Mouse (Mus musculus) urinary bladder, adult 2 months (tissue): ENCODE measurements around the gene Rab25. TPM values are rescaled to one million over a fixed set of nuclear protein-coding genes. Genes with fewer than 3 reads are reported as not detected.

Experiments
- DNase-seq: peaks from one replicate; pipeline ENCODE4 v3.0.0; 2022; ENCODE audit warnings: low spot score
- polyA plus RNA-seq: library from polyadenylated mRNA; depleted of rRNA; stranded (reverse); fragments of >200 nt; gene quantifications from 2 replicates; pipeline ENCODE4 v1.2.3, GENCODE M21; 2012

The Rab25 gene
- polyA plus RNA-seq, 1 experiment, result 174 TPM

DNA sequence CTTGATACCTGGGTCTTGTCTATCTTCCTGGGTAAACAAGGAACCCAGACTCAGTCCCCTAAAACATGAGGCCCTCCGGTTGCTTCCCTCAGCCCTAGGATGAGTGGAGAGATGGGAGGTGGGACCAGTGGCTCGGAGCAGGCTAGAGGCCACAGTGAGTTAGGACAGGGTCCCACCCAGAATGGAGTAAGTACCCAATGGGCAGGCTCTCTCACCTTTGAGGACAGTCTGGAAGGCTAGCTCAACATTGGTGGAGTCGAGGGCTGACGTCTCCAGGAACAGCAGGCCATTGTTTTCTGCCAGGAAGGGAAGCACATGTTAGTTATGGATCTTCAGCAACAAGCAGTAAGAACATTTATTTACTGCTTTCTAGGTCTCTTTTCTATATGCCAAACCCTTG lies 5.6 kb downstream of the Rab25 start:
- no peak for DNase-seq

DNA sequence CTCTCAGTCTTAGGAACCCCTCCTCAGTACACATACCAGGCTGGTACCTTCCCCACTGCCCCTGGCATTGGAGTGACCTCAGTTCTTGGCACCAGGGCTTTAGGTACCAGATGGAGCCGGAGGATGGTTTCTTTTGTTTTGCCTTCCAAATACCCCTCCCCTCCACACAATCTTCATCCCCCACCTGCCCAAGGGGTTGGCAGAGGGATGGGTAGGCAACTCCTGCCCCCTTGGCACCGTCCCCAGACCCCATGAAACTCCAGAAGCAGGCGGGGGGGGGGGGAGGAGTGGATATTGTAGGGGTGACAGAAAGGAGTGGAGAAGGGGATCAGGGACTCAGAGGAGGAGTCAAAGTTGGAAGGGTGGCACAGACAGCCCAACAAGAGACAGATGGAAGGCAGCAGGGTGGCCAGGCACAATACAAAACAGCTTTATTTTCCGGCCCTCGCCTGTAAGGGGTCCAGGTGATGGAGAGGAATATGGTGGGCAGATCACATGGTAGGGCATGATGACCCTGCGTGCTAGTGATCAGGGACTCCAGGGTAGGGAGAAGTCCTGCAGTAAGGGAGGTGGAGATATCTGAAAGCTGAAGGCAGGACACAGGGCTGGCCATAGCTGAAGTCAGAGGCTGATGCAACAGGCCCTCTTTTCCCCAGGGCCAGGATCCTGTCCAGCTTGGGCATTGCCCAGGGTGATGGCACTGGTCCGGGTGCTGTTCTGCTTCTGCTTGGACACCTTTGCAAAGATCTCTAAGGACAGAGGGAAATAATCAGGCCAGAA lies 6.3 kb downstream of the Rab25 start:
- DNase-seq, result no peak

DNA sequence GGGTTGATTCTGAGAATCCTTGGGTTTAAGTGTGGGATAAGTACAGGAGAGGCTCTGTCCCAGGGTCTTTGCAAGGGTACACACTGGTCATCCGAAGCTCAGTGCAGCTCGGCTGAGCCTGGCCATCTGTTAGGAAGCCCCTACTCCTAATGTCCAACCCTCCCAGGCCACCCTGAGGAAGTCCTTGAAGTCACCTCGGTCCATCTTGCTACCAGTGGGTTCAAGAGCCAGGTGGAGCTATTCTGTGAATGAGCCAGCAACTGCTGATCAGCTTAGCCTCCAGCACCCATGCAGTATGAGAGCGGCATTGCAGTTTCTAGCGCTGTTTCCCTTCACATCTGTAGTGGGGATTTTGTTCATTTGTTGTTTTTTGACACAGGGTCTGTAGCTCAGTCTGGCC lies 8.0 kb downstream of the Rab25 start:
- DNase-seq, result no peak

DNA sequence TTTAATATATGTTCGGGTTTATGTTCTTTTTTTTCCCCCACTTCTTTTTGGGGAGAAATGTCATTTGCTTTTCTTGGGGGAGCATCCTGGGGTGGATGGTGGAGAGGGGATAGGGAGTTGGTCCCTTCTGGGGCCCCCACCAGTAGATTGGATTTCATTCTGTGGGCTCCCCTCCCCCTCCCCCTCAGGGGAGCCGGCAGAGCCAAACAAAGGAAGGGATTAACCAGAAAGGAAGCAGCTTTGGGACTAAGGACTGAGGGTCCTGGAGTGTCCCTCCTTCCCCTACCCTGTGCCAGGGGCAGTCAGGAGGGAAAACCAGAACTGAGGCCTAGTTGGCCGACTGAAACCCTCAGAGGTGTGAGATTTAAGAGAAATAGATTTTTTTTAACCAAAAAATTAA lies 8.7 kb downstream of the Rab25 start:
- DNase-seq, result no peak

DNA sequence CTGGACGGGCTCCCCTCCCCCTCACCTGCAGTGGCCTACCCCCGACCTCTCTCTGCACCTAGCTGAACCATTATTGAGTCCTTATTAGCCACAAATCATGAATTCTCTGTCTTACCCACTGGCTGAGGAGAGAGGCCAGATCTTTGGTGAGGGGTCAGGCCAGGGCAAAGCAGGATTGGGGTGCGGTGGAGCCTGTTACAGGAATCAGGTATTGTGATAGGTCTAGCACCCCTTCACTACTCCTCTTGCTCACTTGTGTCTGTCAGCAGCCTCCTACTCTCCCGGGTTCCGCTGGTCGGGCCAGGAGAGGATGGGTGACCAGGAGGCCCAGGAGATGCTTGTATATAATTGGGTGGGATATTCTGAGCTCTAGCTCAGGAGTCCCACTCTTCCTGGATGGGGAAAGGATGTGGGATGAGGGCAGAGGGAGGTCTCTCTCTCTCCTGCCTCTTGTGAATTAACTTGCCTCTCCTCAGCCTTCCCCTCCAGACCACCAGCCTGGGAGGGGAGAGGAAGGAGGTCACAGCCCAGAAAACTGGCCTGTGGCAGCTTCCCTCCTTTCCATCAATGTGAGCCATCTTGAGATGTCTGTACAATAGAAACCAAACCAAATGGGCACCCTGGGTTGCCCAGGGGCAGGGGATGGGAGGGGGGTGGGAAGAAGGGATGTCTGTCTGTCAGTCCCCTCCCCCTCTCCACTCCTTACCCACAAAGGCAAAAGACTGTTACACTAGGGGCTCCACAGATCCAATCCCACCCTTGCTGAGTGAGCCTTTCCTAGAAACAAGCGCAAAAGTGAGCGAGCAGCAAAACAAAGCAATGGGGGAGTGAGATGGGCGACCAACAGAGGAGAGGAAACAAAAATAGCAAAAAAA lies 9.6 kb downstream of the Rab25 start:
- DNase-seq, result no peak

DNA sequence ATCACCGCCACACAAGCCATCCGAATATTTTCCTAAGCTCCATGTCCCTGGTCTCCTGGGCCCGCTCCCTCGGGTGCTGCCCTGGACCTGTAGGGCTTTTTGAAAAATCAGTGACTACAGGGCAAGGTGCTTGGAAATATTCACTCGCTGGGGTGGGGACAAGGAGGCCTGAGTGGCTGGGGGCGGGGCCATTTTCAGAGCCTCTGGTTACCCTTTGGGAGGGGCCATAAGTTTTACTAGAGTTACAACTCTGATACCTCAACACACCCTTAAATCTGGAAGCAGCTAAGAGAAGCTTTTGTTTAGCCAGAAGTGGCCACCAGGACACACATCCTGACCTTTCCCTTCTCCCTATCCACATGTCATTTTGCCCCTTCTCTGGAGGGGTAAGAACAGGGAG lies 11.0 kb downstream of the Rab25 start:
- no peak for DNase-seq

DNA sequence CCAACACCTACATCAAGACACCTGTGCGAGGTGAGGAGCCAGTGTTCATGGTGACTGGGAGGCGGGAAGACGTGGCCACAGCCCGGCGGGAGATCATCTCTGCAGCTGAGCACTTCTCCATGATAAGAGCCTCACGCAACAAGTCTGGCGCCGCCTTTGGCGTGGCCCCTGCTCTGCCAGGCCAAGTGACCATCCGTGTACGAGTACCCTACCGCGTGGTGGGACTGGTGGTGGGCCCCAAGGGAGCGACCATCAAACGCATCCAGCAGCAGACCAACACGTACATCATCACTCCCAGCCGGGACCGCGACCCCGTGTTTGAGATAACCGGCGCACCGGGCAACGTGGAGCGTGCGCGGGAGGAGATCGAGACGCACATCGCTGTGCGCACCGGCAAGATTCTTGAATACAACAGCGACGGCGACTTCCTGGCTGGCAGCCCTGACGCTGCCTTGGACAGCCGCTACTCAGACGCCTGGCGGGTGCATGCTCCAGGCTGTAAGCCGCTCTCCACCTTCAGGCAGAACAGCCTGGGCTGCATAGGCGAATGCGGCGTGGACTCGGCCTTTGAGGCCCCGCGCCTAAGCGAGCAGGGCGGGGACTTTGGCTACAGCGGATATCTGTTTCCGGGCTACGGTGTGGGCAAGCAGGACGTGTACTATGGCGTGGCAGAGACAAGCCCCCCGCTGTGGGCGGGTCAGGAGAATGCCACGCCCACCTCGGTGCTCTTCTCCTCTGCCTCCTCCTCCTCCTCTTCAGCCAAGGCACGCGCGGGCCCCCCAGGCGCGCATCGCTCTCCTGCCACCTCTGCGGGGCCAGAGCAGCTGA lies 11.8 kb downstream of the Rab25 start:
- DNase-seq, result peak; percentile 62

DNA sequence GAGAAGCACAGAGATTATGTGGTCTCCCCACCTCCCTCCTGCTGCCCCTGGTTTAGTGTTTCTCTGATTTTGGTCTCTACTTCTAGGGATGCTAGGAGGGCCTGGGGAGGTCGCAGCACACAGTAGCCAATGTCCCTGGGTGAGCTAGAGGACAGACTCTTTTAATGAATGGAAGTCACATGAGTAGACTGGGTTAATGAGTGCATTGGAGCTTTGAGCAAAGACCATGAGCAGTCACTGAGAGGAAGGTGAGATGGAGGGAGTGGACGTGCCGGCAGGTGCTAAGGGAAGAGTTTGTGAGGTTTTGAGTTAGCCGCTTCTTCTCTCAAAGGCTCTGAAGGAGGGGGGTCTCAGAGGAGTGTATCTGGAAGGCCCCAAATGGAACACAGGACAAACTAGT lies 12.6 kb downstream of the Rab25 start:
- no peak for DNase-seq

DNA sequence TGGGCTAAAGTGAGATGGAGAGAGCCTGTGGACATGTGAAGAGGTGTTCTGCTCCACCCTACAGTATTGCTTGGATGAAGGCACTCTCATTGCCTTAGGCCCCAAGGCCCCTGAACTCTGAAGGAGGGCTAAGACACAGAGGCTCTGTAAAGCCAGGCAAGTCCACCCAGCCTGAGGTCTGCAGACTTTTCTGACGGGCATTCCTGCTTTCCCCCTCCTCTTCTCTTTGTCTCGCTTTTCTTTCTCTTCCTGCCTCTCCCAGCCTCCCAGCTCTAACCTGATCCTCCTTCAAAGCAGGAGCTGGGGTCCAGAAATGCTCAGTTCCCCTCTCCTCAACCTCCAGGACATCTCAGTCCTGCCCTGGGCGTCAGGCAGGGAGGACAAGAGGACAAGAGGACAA lies 13.1 kb downstream of the Rab25 start:
- no peak for DNase-seq

DNA sequence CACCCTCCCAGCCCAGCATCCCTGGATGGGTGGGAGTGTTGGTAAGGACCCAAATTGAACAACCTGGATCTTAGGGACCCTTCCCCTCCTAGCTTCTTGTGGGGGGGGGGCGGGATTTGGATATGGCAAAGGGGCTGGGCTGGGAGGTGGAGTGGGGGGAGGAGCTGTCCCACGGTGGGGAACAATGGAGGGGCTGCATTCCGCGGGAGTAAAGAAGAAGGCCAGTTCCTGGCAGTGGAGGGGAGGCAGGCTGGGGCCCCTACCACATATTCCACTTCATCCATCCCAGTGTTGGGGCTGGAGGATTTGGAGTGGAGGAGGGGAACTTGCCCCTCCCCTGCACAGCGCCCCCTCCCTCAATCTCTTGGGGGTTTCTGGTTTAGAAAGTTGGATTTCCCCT lies 14.4 kb downstream of the Rab25 start:
- DNase-seq, result no peak

DNA sequence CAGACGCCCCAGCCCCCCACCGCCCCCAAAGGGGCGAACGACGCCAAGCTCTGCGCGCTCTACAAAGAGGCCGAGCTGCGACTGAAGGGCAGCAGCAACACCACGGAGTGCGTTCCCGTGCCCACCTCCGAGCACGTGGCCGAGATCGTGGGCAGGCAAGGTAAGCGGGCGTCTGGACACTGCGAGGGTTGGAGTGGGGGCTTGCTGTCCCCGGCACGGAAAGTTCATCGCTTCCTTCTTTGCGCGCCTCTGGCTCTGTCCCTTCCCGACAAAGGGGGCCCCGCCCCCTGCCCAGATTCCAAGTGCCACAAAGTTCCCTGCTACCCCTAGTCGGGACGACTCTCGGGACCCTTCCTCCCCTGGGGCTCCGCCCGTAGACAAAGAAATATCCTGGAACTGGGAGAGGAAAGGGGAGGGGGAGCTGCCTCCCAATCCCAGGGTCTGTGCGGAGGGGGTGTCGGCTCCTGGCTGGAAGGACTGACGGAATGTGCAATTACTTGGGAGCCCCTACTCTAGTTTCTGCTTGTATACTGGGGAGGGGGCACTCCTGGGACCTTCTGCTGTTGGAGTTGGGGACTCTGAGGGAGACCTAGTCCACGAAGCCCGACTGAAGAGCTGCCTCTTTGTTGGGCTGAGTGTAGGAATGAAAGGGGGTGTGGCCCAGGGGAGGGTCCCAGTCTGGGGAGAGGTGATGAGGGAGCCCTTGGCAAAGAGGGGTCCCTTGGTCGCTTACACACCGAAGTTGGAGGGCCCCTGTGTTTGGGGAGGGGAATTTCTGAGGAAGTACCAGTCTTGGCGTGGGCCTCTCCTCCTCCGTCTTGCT lies 15.2 kb downstream of the Rab25 start:
- DNase-seq, result no peak

DNA sequence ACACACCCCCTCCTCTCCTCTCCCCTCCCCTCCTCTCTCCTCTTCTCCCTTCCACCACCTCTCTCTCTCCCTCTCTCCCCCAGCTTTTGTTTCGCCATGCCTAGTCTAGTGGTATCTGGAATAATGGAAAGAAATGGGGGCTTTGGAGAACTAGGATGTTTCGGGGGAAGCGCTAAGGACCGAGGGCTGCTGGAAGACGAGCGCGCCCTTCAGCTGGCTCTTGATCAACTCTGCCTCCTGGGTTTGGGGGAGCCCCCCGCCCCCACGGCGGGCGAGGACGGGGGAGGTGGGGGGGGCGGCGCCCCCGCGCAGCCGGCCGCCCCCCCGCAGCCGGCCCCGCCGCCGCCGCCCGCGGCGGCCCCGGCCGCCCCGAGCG lies 15.8 kb downstream of the Rab25 start, which contains the start of gene Mex3a:
Gene Mex3a, plus strand, starts transcription at position 97 of the 376 bp plus-strand sequence.
- no peak for DNase-seq

DNA sequence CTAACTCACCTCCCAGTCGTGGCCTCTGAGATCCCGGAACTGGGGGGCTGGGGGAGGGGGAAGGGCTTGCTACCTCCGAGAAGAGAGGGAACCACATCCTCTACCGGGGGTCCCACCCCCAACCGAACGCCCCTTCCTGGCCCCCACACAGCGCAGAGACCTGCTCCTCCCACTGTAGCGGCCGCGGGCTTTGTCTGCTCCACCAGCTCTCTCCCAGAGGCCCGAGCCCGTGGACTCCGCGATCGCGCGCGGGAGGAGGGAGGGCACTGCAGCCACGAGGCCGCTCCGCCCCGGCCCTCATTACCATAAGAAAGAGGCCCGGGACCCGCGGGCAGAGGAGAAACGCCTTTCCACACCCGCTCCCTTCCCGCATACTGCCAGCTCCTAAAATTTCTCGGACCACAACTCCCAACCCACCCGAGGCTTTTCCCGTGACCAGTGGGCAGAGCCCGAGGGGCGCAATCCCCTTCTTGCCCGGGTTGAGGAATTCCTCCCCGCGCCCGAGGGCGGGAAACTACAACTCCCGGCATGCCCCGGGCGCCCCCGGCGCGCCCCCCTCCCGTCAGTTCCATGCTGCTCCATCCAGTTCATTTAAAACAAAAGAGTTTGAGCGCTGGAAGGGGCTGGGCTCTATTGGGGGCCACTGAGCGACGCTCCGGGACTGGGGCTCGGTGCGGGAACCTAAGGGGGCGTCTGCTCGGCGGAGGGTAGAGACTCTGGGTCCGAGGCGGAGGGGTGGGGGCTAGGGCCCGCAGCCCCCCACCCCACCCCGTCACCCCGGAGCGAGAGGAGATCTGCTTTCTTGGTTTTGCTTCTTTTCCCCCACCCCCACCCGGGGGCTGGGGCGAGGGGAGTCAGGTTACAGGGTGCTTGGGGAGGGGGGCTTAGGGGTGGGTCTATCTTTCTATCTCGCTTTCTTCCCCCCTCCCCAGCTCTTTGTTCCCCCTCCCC lies 16.5 kb downstream of the Rab25 start:
- peak; percentile 86 for DNase-seq

DNA sequence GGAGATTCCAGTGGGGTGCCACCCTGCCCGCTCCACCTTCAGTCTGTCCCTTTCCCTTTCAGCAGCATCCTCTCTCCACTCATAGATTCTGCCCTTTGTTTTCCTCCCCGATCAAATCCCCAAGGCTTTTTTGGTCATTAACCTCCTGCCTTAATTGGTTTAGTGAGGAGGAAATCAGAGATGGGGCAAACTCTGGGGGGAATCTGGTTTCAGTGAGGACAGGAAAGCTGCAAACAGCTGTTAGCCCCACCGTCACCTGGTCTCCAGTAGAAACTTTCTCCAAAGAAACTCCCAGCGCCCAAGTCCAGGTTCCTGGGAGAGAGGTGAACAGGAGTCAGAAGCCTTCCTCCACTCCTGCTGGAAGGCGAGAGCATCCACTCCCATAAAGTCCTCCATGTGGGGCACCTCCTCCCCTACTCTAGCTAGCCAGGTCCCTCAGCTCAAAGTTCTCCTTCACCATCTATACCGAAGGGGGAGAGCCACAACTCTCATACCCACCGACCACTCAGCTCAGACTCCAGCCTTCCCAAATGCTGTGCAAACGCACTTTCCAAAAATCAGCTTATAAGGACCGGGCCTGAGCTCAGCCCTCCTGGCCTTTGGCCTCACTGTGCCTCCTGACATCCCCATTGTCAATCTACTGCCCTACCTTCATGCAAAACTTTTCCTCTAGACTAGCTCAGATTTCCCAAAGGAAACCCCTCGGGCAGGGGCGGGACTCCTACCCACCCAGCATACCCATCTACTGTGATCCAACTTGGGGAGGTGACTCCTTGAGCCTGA lies 17.8 kb downstream of the Rab25 start:
- DNase-seq, result no peak

DNA sequence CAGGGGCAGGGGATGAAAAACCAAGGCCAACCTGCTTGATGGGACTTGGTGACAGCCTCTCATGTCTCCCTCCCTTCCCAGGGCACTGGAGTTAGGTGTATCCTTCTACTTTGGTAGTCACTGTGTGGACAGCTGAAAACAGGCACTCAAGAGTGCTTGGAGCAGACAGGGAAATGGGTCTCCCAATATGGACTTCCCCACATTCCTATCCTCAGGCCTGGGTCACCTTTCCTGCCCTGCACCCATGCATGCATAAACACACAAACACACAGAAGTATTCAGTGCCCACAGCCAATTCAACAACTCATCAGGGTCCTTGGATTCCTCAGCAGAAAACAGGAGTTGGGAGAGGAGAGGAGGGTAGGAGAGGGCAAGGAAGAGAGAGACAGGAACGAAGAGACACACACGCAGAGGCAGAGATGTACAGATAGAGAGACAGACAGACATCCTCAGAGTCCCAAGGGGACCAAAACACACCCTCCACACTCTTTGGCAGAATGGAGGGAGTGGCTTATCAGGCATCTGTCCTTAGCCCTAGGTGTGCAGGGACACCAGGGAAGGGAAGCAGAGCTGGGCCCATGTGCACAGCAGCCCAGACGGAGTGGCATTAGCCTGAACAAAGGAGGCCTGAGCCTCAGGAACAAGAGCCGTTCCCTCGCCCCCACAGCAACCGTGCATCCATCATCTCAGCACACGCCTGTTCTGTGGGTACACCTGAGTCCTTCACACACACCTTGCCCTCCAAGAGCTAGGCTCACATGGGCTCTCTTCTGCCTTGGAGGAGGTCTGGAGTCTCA lies 18.7 kb downstream of the Rab25 start:
- no peak for DNase-seq

DNA sequence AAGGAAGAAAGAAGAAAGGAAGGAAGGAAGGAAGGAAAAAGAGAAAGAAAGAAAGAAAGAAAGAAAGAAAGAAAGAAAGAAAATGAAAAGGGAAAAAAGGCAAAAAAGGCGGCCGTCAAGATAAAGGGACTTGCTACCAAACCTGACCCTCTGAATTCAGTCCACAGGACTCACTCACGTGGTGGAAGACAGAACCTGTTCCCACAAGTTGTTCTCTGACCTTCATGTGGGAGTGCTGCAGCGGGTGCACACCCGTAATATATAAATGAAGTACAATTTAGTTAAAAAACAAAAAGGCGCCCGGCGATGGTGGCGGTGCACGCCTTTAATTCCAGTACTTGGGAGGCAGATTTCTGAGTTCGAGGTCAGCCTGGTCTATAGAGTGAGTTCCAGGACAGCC lies 19.5 kb downstream of the Rab25 start:
- no peak for DNase-seq

DNA sequence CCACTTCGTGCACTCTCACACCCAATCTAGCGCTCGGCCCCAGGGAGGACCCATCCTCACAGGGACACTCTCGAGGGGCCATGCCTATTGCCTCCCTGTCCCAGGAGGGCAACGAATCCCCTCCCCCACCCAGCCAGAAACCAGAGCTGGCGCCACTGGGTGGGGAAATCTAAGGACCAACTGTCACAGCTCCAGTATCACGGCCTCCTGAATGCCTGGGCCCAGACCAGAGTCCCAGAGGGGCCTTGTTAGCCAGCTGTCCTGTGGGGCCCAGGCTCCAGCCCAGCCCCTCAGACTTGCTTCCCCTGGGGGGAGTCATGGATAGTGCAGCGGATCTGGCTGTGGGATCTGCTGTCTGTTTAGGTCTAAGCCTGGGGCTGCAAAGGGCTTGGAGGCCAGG lies 20.5 kb downstream of the Rab25 start:
- DNase-seq, result no peak
